Mouse (Mus musculus) forebrain, embryonic 16.5 days (tissue): Measurements from ENCODE around the gene Mcidas. TPM values are rescaled to one million over a fixed set of nuclear protein-coding genes. Genes with fewer than 3 reads are reported as not detected.
A peak's percentile ranks its signal among the peaks of the same experiment; 100 is the strongest.
"Not testable (repeated sequence)": the region's sequence is repeated elsewhere in the genome, so short reads cannot be mapped to it uniquely, and the experiment has no call there.

Experiments used
- ATAC-seq: fragments of 200-750 bp; cut with Nextera tagmentation; 2 replicates; pipeline ENCODE4 v1.8.0; 2017; ENCODE audit warnings: mild to moderate bottlenecking, moderate library complexity
- H3K27ac ChIP-seq: fragments of 300-500 bp; sonication (generic); 2 replicates; pipeline ENCODE4 v1.5.1; 2014; ENCODE audit warnings: low read length, control low read depth
- H3K27me3 ChIP-seq: fragments of 300-500 bp; sonication (generic); replicated peaks from 2 replicates; pipeline ENCODE4 v1.6.1; 2014; ENCODE audit warnings: low read length; ENCODE audit not compliant: control insufficient read depth, insufficient read depth
- H3K36me3 ChIP-seq: fragments of 300-500 bp; sonication (generic); 2 replicates; pipeline ENCODE4 v1.6.1; 2014; ENCODE audit not compliant: control insufficient read depth, insufficient read depth
- H3K4me1 ChIP-seq: fragments of 300-500 bp; sonication (generic); replicated peaks from 2 replicates; pipeline ENCODE4 v1.6.1; 2014; ENCODE audit warnings: low read length; ENCODE audit not compliant: control insufficient read depth, insufficient read depth
- H3K4me2 ChIP-seq: fragments of 300-500 bp; sonication (generic); 2 replicates; pipeline ENCODE4 v1.6.1; 2014; ENCODE audit warnings: mild to moderate bottlenecking, low read length, control low read depth
- H3K4me3 ChIP-seq: fragments of 300-500 bp; sonication (generic); replicated peaks from 2 replicates; pipeline ENCODE4 v1.5.1; 2014; ENCODE audit warnings: mild to moderate bottlenecking, low read length, control low read depth
- H3K9ac ChIP-seq: fragments of 300-500 bp; sonication (generic); replicated peaks from 2 replicates; pipeline ENCODE4 v1.6.1; 2014; ENCODE audit warnings: low read depth, low read length, control low read depth
- H3K9me3 ChIP-seq: fragments of 300-500 bp; sonication (generic); 2 replicates; pipeline ENCODE4 v1.6.1; 2016; ENCODE audit warnings: low read length; ENCODE audit not compliant: control insufficient read depth
- WGBS: fragments of 180-500 bp; shearing (Covaris S2); extraction: QIAGEN DNeasy Blood & Tissue Kit; methylation state at CpG from one replicate; pipeline ENCODE4 v1.1.7; 2014; 5-methylcytosine and 5-hydroxymethylcytosine counted together
- polyA plus RNA-seq: library from polyadenylated mRNA; unstranded; fragments of >200 nt; fragmentation: Nextera tagmentation; extraction: Ambion mirVana; gene quantifications from 2 replicates; pipeline ENCODE4 v1.2.1, GENCODE M21; 2015

Mcidas gene
- polyA plus RNA-seq, 1 experiment from 2014 or later: 0.20 TPM

DNA sequence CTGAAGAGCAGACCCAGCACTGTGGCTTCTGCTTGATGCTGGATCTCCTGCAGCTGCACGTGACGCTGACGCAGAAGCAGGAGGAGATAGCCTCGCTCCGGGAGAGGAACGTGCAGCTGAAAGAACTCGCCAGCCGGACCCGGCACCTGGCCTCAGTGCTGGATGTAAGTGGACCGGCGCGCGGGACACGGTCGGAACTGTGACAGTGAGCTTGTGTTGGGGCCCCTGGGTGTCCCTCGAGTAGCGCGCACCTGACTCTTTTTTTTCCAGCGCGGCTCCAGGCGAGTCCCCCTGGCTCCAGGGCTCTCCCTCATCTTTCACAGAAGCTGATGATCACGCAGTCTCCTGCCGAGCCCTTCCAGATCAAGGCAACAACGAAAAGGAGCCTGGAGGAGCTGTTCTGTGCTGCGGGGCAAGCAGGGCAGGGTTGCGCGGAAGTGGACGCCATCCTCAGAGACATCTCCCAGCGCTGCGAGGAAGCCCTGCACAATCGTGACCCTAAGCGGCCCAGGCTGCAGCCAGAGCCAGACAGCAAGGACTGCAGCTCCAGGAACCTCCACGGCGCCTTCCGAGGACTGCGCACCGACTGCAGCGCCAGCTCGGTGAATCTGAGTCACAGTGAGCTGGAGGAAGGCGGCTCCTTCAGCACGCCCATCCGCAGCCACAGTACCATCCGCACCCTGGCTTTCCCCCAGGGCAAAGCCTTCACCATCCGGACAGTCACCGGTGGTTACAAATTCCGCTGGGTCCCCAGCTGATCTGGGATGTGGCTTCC lies 5.0 kb downstream of the Mcidas start:
- Histone ChIP-seq H3K36me3 (no peaks in the 10 kb centered on the region), H3K4me1 (peaks cover 14% of the 10 kb centered on the region), H3K9me3 (no peaks in the 10 kb centered on the region), H3K27ac (no peak overlapping the region), H3K4me2 (peak overlapping the region; percentile 93), H3K27me3 (peaks cover 53% of the 10 kb centered on the region), H3K4me3 (peak overlapping the region; percentile 52), H3K9ac (peak overlapping the region; percentile 60)
- peak; percentile 64 for ATAC-seq
- under 1% methylated on average over 46 of the region's 46 CpGs for WGBS

DNA sequence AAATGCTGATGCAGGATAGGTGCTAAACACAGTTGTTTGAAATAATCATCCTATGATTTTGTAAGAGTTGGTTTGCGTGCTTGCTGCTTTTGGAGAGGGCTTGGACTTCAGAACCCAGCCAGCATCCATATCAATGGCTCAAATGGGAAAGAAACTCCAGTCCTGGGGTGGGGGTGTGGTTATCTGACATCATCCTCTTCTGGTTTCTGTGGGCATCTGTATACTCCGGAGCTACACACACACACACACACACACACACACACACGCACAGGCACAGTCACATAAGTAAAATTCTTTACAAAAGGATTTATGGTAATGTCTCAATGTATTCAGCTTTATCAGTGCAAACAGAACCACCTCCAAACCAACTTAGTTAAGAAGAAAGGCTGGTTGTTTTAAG lies 6.4 kb downstream of the Mcidas start:
- Histone ChIP-seq H3K4me1 (peaks cover 8% of the 10 kb centered on the region; the same call in 1 of the 2 replicates), H3K4me2 (no peak overlapping the region), H3K9me3 (no peaks in the 10 kb centered on the region), H3K4me3 (no peak overlapping the region), H3K9ac (no peak overlapping the region), H3K27ac (no peak overlapping the region), H3K36me3 (no peaks in the 10 kb centered on the region), H3K27me3 (peaks cover 41% of the 10 kb centered on the region)
- no peak for ATAC-seq
- WGBS: 76% methylated on average over 3 of the region's 3 CpGs

DNA sequence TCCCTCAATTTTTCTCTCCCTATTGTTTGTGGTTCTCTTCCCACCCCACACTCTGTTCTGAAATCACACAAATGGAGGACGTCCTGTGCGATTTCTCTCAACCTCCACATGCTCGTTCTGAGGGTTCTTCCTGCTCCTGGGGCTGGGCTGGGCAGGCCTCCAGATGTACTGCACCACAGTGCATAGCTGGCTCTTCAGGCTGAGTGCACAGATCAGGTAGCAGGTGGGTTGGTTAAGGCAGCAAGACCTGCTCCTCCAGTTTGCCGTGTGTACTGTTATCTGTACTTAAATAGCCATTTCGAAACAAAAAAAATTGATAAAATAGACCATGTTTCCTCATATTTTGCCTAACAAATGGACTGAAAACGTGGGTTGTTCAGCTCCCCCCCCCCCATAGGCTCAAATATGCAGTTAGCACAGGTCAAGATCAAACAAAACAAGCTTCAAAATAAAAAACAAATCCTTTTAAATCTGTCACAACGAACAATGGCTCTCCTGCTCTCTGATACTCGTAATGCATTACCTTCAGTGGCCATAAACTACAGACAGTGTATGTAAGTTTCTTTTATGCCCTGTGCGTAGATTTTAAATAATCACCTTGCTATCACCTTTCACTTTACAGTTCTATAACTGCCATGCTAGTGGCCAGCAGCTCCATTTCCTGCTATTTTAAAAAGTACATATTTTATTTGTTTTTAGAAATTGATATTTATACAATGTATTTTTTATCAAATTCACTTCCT lies 7.1 kb downstream of the Mcidas start:
- WGBS: 69% methylated on average over 9 of the region's 9 CpGs
- Histone ChIP-seq H3K4me2 (no peak overlapping the region), H3K4me3 (no peak overlapping the region), H3K4me1 (peaks cover 8% of the 10 kb centered on the region; the same call in 1 of the 2 replicates), H3K9ac (no peak overlapping the region), H3K36me3 (no peaks in the 10 kb centered on the region), H3K9me3 (no peaks in the 10 kb centered on the region), H3K27ac (no peak overlapping the region), H3K27me3 (peaks cover 35% of the 10 kb centered on the region)
- no peak for ATAC-seq

DNA sequence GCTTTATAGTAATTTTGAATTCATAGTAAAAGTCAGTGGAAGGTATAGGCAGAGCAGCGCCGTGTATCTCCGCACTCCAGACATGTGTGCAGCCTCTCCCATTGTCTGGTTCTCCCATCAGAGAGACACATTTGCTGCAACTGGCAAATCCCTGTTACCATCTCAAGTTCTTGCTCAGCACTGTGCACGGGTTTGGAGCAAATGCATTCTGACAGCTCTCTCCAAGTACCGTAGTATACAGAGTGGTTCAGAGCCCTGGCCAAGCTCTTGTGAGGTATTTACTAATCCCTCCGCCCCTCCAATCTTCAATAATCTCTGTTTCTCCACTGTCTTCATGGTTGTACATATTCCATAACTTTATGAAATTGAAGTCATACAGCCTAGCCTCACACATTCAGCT lies 19.0 kb downstream of the Mcidas start:
- Histone ChIP-seq H3K4me2 (peak overlapping the region; percentile 41; the same call in 1 of the 2 replicates), H3K36me3 (no peaks in the 10 kb centered on the region), H3K27me3 (no peaks in the 10 kb centered on the region), H3K4me3 (no peak overlapping the region), H3K4me1 (peaks cover 8% of the 10 kb centered on the region; the same call in 1 of the 2 replicates), H3K9me3 (no peaks in the 10 kb centered on the region), H3K27ac (peak overlapping the region; percentile 82), H3K9ac (no peak overlapping the region)
- 61% methylated on average over 6 of the region's 6 CpGs for WGBS
- peak; percentile 80 for ATAC-seq

DNA sequence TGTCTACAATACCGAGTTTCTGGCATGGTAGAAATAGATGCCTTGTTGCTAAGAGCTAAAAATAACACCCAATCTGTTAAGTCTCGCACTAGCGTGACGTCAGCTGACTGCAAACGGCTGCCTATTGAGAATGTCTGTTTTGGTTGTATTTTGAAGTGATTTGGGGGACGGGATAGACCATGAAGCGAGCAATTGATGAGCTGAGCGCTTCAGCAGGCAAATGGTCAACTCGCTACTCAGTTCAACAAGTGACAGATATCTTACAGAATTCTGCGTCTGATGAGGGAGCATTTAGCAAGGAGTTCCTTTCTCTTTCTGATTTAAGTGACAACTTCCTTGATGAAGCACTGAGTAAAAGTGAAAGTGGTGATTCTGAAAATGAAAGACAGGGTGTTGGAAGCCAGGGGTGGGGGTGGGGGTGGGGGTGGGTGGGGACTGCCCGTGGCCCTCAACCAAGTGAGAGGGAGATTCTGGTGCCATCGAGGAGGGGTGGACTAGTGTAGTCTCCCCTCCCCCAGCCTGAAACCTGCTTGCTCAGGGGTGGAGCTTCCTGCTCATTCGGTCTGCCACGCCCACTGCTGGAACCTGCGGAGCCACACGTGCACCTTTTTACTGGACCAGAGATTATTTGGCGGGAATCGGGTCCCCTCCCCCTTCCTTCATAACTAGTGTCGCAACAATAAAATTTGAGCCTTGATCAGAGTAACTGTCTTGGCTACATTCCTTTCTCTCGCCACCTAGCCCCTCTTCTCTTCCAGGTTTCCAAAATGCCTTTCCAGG lies 19.7 kb downstream of the Mcidas start:
- Histone ChIP-seq H3K27ac (peak overlapping the region; percentile 35; the same call in 1 of the 2 replicates), H3K4me2 (peak overlapping the region; percentile 41), H3K4me3 (peak overlapping the region; percentile 23)
- not testable (repeated sequence) for H3K36me3 ChIP-seq, H3K9me3 ChIP-seq, H3K9ac ChIP-seq, H3K4me1 ChIP-seq, H3K27me3 ChIP-seq
- peak; percentile 95 for ATAC-seq
- WGBS: 48% methylated on average over 17 of the region's 20 CpGs

DNA sequence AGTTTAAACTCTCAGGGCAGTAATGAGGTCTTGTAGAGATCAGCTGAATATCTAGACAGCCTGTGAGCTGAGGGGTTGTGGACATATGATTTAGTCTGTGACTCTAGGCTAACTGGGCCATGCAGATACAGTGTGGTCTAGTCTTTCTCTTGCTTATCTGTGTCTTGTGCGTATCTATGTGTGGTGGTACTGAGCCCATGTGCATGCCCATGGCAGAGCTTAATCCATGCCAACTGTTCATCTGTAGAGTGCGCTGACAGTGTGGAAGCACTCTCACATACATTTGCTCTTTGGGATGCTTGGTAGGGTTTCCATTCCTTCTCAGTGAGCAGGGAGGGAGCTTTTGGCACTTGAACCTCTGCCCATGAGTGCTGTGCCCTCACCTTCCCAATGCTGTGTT lies 27.9 kb downstream of the Mcidas start:
- H3K9me3 ChIP-seq: no peaks in the 10 kb centered on the region
- no peak overlapping the region for H3K27ac ChIP-seq
- no peak for ATAC-seq
- no peak overlapping the region for H3K4me3 ChIP-seq
- no peaks in the 10 kb centered on the region for H3K36me3 ChIP-seq
- WGBS: 78% methylated on average over 2 of the region's 2 CpGs
- no peak overlapping the region for H3K4me2 ChIP-seq
- no peaks in the 10 kb centered on the region for H3K27me3 ChIP-seq
- H3K4me1 ChIP-seq: no peaks in the 10 kb centered on the region
- no peak overlapping the region for H3K9ac ChIP-seq

DNA sequence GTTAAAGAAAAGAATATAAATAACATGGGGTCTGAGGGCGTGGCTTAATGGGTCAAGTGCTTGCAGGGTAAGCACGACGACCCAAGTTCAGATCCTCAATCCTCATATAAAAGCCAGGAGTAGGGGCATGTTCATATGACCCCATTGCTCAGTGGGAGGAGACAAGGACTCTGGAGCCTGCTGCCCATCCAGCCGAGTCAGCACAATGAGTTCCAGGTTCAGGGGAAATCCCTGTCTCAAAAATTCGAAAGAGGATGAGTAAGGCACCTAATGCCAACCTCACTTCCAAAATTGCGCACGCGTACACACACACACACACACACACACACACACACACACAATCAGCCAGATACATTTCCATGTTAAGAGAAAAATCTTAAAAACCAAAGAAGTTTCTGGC lies 28.8 kb downstream of the Mcidas start:
- 78% methylated on average over 8 of the region's 8 CpGs for WGBS

DNA sequence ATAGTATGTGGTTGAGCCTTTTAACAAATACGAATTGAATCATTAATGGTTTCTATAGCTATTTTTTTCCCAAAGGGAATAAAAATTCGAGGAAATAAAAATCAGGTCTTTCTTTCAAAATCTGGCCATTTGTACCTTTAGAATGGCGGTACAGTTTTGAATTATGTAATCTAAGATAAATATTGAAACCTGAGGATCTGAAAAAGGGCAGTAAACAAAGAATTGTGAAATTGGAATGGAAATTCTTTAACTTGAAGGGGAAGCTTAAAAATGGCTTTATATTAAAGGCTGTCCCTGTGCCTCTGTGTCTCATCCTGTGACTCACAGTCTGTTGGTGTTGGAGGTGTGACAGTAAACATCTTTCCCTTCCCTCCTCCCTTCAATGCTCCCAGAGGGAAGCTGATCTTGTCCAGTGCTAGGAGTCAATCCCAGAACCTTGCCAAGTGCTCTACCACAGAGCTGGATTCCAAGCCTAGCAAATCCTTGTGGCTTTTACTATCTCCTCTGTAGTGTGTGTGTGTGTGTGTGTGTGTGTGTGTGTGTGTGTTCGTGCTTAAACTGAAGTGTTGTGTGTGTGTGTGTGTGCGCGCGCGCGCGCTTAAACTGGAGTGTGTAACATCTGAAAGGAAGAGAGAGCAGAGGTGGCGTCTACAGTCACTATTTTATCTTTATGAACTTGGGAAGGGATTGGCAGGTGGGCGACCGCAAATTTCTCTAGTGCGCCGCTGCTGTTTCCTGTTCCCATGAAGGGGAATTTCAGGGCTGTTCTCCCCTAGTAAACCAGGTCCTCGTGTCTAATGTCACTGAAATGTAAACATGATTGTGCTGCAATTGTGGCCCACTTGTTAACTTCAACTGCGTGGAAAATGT lies 29.9 kb downstream of the Mcidas start:
- Histone ChIP-seq H3K27ac (no peak overlapping the region), H3K4me3 (no peak overlapping the region), H3K9me3 (no peaks in the 10 kb centered on the region), H3K9ac (no peak overlapping the region), H3K4me2 (no peak overlapping the region), H3K4me1 (no peaks in the 10 kb centered on the region), H3K27me3 (no peaks in the 10 kb centered on the region), H3K36me3 (no peaks in the 10 kb centered on the region)
- no peak for ATAC-seq
- 90% methylated on average over 17 of the region's 17 CpGs for WGBS

More for the DNA sequence above, 28.8 kb downstream of the Mcidas start:
- ATAC-seq: no peak
- H3K27me3 ChIP-seq: no peaks in the 10 kb centered on the region
- H3K4me1 ChIP-seq: no peaks in the 10 kb centered on the region
- no peak overlapping the region for H3K27ac ChIP-seq
- H3K4me2 ChIP-seq: no peak overlapping the region
- H3K36me3 ChIP-seq: no peaks in the 10 kb centered on the region
- H3K9ac ChIP-seq: no peak overlapping the region
- no peak overlapping the region for H3K4me3 ChIP-seq
- H3K9me3 ChIP-seq: no peaks in the 10 kb centered on the region
